Mouse (Mus musculus): ENCODE measurements at regions not wholly inside any gene's neighbourhood (a gene's known extent, or its start where the extent isn't known, plus 50 kb on each side); places are given as distances from the start of the nearest gene placed in this dataset.

DNA sequence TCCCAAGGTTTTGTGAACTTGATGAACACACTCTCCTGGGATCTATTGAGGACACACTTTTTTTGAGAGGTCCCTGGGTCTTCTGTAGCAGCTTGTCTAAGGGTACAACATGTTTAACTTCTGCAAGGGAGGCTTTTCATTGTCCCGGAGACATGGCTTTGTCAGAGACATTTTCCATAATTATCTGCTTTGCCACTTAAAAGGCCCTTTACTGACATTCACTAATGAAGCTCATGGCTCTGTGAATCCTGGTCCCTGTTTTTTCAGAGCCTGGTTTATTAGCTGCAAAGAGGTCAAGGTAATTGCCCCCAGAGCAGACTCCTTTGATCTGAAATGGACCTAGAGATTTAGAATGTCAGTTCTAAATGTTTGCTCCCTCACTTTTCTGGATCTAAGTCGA, 246.8 kb upstream of the Ubash3b start:
- Histone ChIP-seq H3K36me3 (ENCODE audit: control insufficient read depth, insufficient read depth) (no peaks in the 10 kb centered on the region), H3K4me3 (ENCODE audit: insufficient read depth, poor library complexity, severe bottlenecking) (no peak overlapping the region), H3K79me2 (ENCODE audit: control insufficient read depth, insufficient read depth) (no peaks in the 10 kb centered on the region), H3K79me3 (ENCODE audit: low read depth) (no peaks in the 10 kb centered on the region), H3ac (ENCODE audit: control insufficient read depth, insufficient read length, low read depth) (no peak overlapping the region), H3K27me3 (ENCODE audit: control insufficient read depth, insufficient read depth, insufficient read length) (no peaks in the 10 kb centered on the region)
- no peak for TF ChIP-seq CEBPB (IDR thresholded peaks at IDR 0.05; ENCODE audit: low read depth)
- no peak for TF ChIP-seq USF1 (IDR thresholded peaks at IDR 0.05; ENCODE audit: low read depth)
- TF ChIP-seq CTCF (IDR thresholded peaks at IDR 0.05; ENCODE audit: control insufficient read depth, insufficient read depth, insufficient read length), result no peak
- TF ChIP-seq MYOG (IDR thresholded peaks at IDR 0.05; ENCODE audit: control insufficient read depth, extremely low read depth, insufficient read length), result no peak
- TF ChIP-seq MYOD1 (IDR thresholded peaks at IDR 0.05; ENCODE audit: control insufficient read depth, insufficient read length, low read depth), result no peak
- no peak for TF ChIP-seq MAX (IDR thresholded peaks at IDR 0.05)
- no peak for TF ChIP-seq FOSL1 (IDR thresholded peaks at IDR 0.05; ENCODE audit: insufficient read depth, low read length, poor library complexity, severe bottlenecking)

- no peaks in the 10 kb centered on the region for H3K79me2 ChIP-seq (ENCODE audit: control insufficient read depth, insufficient read depth)
- H3K79me3 ChIP-seq (ENCODE audit: low read depth), result no peaks in the 10 kb centered on the region
- no peak overlapping the region for H3K4me3 ChIP-seq (ENCODE audit: insufficient read depth, poor library complexity, severe bottlenecking)
- no peak for TF ChIP-seq MAX (IDR thresholded peaks at IDR 0.05)
- TF ChIP-seq CEBPB (IDR thresholded peaks at IDR 0.05; ENCODE audit: low read depth), result no peak
- no peak for TF ChIP-seq USF1 (IDR thresholded peaks at IDR 0.05; ENCODE audit: low read depth)
- TF ChIP-seq MYOD1 (IDR thresholded peaks at IDR 0.05; ENCODE audit: control insufficient read depth, insufficient read length, low read depth), result no peak
- no peak for TF ChIP-seq MYOG (IDR thresholded peaks at IDR 0.05; ENCODE audit: control insufficient read depth, extremely low read depth, insufficient read length)
- no peak for TF ChIP-seq FOSL1 (IDR thresholded peaks at IDR 0.05; ENCODE audit: insufficient read depth, low read length, poor library complexity, severe bottlenecking)
- TF ChIP-seq CTCF (IDR thresholded peaks at IDR 0.05; ENCODE audit: control insufficient read depth, insufficient read depth, insufficient read length), result no peak
- no peaks in the 10 kb centered on the region for H3K36me3 ChIP-seq (ENCODE audit: control insufficient read depth, insufficient read depth)
- H3K27me3 ChIP-seq (ENCODE audit: control insufficient read depth, insufficient read depth, insufficient read length), result peaks cover 4% of the 10 kb centered on the region
- no peak overlapping the region for H3ac ChIP-seq (ENCODE audit: control insufficient read depth, insufficient read length, low read depth)
Measured at GRCm38 (mm10) chr9:41407078-41407477, 245.6 kb upstream of the Ubash3b start.

DNA sequence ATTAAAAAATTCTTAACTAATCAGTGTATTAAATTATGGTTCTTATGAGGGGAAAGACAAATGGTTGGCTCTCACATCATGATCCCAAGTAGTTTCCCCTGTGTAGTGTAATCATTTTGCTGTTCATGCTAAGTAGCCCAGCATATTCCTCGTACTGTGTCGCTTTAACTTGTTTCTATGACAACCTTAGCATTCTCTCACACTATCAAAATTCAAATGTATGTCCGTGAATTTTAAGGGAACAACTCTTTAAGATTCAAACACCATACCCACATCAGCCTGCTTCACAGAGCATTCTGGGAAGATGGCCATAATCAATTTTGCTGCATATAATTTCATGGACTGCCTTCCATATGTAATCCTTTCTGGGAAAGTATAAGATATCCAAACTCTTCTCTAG, 241.4 kb upstream of the Ubash3b start:
- no peaks in the 10 kb centered on the region for H3K79me2 ChIP-seq (ENCODE audit: control insufficient read depth, insufficient read depth)
- TF ChIP-seq MYOD1 (IDR thresholded peaks at IDR 0.05; ENCODE audit: control insufficient read depth, insufficient read length, low read depth), result no peak
- TF ChIP-seq MAX (IDR thresholded peaks at IDR 0.05), result no peak
- no peak for TF ChIP-seq CEBPB (IDR thresholded peaks at IDR 0.05; ENCODE audit: low read depth)
- TF ChIP-seq MYOG (IDR thresholded peaks at IDR 0.05; ENCODE audit: control insufficient read depth, extremely low read depth, insufficient read length), result no peak
- TF ChIP-seq FOSL1 (IDR thresholded peaks at IDR 0.05; ENCODE audit: insufficient read depth, low read length, poor library complexity, severe bottlenecking), result no peak
- no peak for TF ChIP-seq CTCF (IDR thresholded peaks at IDR 0.05; ENCODE audit: control insufficient read depth, insufficient read depth, insufficient read length)
- TF ChIP-seq USF1 (IDR thresholded peaks at IDR 0.05; ENCODE audit: low read depth), result no peak
- H3K27me3 ChIP-seq (ENCODE audit: control insufficient read depth, insufficient read depth, insufficient read length), result peaks cover 6% of the 10 kb centered on the region
- H3ac ChIP-seq (ENCODE audit: control insufficient read depth, insufficient read length, low read depth), result no peak overlapping the region
- H3K36me3 ChIP-seq (ENCODE audit: control insufficient read depth, insufficient read depth), result no peaks in the 10 kb centered on the region
- H3K4me3 ChIP-seq (ENCODE audit: insufficient read depth, poor library complexity, severe bottlenecking), result no peak overlapping the region
- no peaks in the 10 kb centered on the region for H3K79me3 ChIP-seq (ENCODE audit: low read depth)

DNA sequence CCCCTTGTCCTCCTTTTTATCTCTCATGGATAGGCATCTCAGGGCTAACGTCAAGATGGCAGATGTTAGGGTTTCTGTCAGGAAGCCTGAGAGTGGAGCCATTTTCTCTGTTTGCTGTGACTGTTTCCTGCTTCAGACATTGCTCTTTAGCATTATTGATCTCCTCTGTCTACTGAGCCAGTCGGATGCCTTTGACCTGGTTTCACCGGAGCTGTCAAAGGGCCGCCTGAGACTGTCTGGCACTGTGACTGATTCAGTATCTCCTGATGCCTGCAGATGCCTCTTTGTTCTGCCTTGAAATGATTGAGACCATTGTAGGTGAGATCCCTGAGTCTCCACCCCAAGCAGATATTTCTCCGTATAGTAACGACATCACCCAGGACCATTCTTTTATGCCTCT, 239.5 kb upstream of the Ubash3b start:
- Histone ChIP-seq H3K79me2 (ENCODE audit: control insufficient read depth, insufficient read depth) (no peaks in the 10 kb centered on the region), H3K36me3 (ENCODE audit: control insufficient read depth, insufficient read depth) (no peaks in the 10 kb centered on the region), H3K4me3 (ENCODE audit: insufficient read depth, poor library complexity, severe bottlenecking) (no peak overlapping the region), H3K27me3 (ENCODE audit: control insufficient read depth, insufficient read depth, insufficient read length) (peaks cover 6% of the 10 kb centered on the region), H3K79me3 (ENCODE audit: low read depth) (no peaks in the 10 kb centered on the region), H3ac (ENCODE audit: control insufficient read depth, insufficient read length, low read depth) (no peak overlapping the region)
- TF ChIP-seq MYOD1 (IDR thresholded peaks at IDR 0.05; ENCODE audit: control insufficient read depth, insufficient read length, low read depth) (no peak), CTCF (IDR thresholded peaks at IDR 0.05; ENCODE audit: control insufficient read depth, insufficient read depth, insufficient read length) (no peak), FOSL1 (IDR thresholded peaks at IDR 0.05; ENCODE audit: insufficient read depth, low read length, poor library complexity, severe bottlenecking) (no peak), USF1 (IDR thresholded peaks at IDR 0.05; ENCODE audit: low read depth) (no peak), MAX (IDR thresholded peaks at IDR 0.05) (no peak), MYOG (IDR thresholded peaks at IDR 0.05; ENCODE audit: control insufficient read depth, extremely low read depth, insufficient read length) (no peak), CEBPB (IDR thresholded peaks at IDR 0.05; ENCODE audit: low read depth) (no peak)

- Histone ChIP-seq H3K27me3 (ENCODE audit: control insufficient read depth, insufficient read depth, insufficient read length) (peaks cover 3% of the 10 kb centered on the region), H3K79me2 (ENCODE audit: control insufficient read depth, insufficient read depth) (no peaks in the 10 kb centered on the region)
- no peak for TF ChIP-seq CTCF (IDR thresholded peaks at IDR 0.05; ENCODE audit: control insufficient read depth, insufficient read depth, insufficient read length)
- no peak for TF ChIP-seq USF1 (IDR thresholded peaks at IDR 0.05; ENCODE audit: low read depth)
- TF ChIP-seq MYOG (IDR thresholded peaks at IDR 0.05; ENCODE audit: control insufficient read depth, extremely low read depth, insufficient read length), result no peak
- no peak for TF ChIP-seq MAX (IDR thresholded peaks at IDR 0.05)
Measured at GRCm38 (mm10) chr9:41395471-41395870, 234.0 kb upstream of the Ubash3b start.

More at GRCm38 (mm10) chr9:41395471-41395870, 234.0 kb upstream of the Ubash3b start:
- Histone ChIP-seq H3K36me3 (ENCODE audit: control insufficient read depth, insufficient read depth) (no peaks in the 10 kb centered on the region), H3K79me3 (ENCODE audit: low read depth) (no peaks in the 10 kb centered on the region), H3K4me3 (ENCODE audit: insufficient read depth, poor library complexity, severe bottlenecking) (no peak overlapping the region), H3ac (ENCODE audit: control insufficient read depth, insufficient read length, low read depth) (no peak overlapping the region)

All from C2C12 (cell line).